Mouse (Mus musculus) forebrain, embryonic 10.5 days (tissue): ENCODE measurements at regions not wholly inside any gene's neighbourhood (a gene's known extent, or its start where the extent isn't known, plus 50 kb on each side); places are given as distances from the start of the nearest gene placed in this dataset.

Experiments used
- DNase-seq: peaks from one replicate; pipeline ENCODE4 v3.0.0-alpha.2; 2017; ENCODE audit warnings: low spot score; ENCODE audit errors: extremely low spot score
- H3K27ac ChIP-seq: fragments of 300-500 bp; sonication (generic); 2 replicates; pipeline ENCODE4 v1.5.1; 2016; ENCODE audit warnings: mild to moderate bottlenecking
- H3K27me3 ChIP-seq: fragments of 300-500 bp; sonication (generic); 2 replicates; pipeline ENCODE4 v1.6.1; 2016; ENCODE audit warnings: mild to moderate bottlenecking; ENCODE audit not compliant: poor library complexity, severe bottlenecking
- H3K36me3 ChIP-seq: fragments of 300-500 bp; sonication (generic); replicated peaks from 2 replicates; pipeline ENCODE4 v1.6.1; 2016; ENCODE audit warnings: mild to moderate bottlenecking, moderate library complexity
- H3K4me1 ChIP-seq: fragments of 300-500 bp; sonication (generic); 2 replicates; pipeline ENCODE4 v1.6.1; 2016
- H3K4me3 ChIP-seq: fragments of 300-500 bp; sonication (generic); 2 replicates; pipeline ENCODE4 v1.5.1; 2016; ENCODE audit warnings: mild to moderate bottlenecking, moderate library complexity
- H3K9me3 ChIP-seq: fragments of 300-500 bp; sonication (generic); 2 replicates; pipeline ENCODE4 v1.6.1; 2016; ENCODE audit warnings: mild to moderate bottlenecking, moderate library complexity
- WGBS: fragments of 180-500 bp; shearing (Covaris S2); methylation state at CpG from one replicate; pipeline ENCODE4 v1.1.7; 2016; 5-methylcytosine and 5-hydroxymethylcytosine counted together

- no peak overlapping the region for H3K27ac ChIP-seq
- DNase-seq, result no peak
- no peaks in the 10 kb centered on the region for H3K27me3 ChIP-seq
- H3K4me3 ChIP-seq, result no peak overlapping the region
- H3K4me1 ChIP-seq, result peaks cover 8% of the 10 kb centered on the region
- whole genome bisulfite sequencing, result 91% methylated on average over 12 of the region's 12 CpGs
- H3K9me3 ChIP-seq, result no peaks in the 10 kb centered on the region
- H3K36me3 ChIP-seq, result no peaks in the 10 kb centered on the region
These were observed 442.3 kb downstream of the Tshz3 start for GRCm38 (mm10) chr7:37140191-37140590.

DNA sequence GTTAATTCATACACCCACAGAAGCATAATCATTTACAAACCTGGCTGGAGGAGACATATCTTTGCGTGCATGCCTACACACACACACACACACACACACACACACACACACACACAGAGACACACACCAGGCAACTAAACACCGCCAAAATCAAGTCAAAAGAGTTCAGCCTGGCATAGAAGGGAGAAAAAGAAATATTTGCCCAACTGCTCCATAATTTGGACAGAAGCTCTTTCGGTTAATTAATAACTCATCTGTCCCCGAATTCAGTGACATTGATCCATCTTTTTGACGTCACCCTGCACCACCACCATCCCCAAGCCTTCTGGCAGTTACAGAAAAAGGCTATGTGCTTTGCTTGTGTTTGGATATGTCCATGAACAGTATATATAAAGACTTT is 444.9 kb downstream of the Tshz3 start:
- H3K4me1 ChIP-seq, result peaks cover 8% of the 10 kb centered on the region
- no peak overlapping the region for H3K27ac ChIP-seq
- no peaks in the 10 kb centered on the region for H3K36me3 ChIP-seq
- H3K9me3 ChIP-seq, result no peaks in the 10 kb centered on the region
- WGBS, result 92% methylated on average over 5 of the region's 5 CpGs
- H3K4me3 ChIP-seq, result no peak overlapping the region
- H3K27me3 ChIP-seq, result no peaks in the 10 kb centered on the region
- DNase-seq, result no peak

DNA sequence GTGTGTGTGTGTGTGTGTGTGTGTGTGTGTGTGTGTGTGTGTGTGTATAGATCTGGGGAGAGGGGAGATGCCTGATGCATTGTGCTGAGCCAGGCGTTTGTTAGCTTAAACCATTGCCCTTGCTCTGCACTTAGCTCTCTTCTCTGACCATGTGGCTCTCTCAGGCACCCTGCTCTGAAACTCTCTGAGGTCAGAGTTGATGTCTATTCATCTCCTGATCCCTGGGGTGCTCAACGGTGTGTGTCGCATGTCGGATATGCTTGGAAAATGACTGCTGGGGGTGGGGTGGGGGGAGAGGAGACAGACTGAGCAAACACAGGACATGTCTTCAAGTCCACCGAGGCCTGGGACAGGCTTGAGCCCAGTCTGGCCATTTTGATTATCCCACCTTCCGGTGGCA is 446.4 kb downstream of the Tshz3 start:
- 65% methylated on average over 6 of the region's 6 CpGs for WGBS
- Histone ChIP-seq H3K4me1 (peaks cover 8% of the 10 kb centered on the region), H3K4me3 (no peak overlapping the region), H3K27me3 (no peaks in the 10 kb centered on the region), H3K27ac (no peak overlapping the region), H3K9me3 (no peaks in the 10 kb centered on the region), H3K36me3 (no peaks in the 10 kb centered on the region)
- DNase-seq, result no peak

GRCm38 (mm10) chr7:37149711-37150110 is 451.8 kb downstream of the Tshz3 start:
- no peak for DNase-seq
- H3K4me3 ChIP-seq, result no peak overlapping the region
- 0 out of 2 replicates have a peak, but pooled peaks cover under 1% of the 10 kb centered on the region for H3K4me1 ChIP-seq
- no peak overlapping the region for H3K27ac ChIP-seq
- no peaks in the 10 kb centered on the region for H3K36me3 ChIP-seq
- WGBS, result 88% methylated on average over 5 of the region's 5 CpGs
- H3K27me3 ChIP-seq, result no peaks in the 10 kb centered on the region
- no peaks in the 10 kb centered on the region for H3K9me3 ChIP-seq

- Histone ChIP-seq H3K4me1 (no peaks in the 10 kb centered on the region), H3K27me3 (no peaks in the 10 kb centered on the region), H3K27ac (no peak overlapping the region), H3K36me3 (no peaks in the 10 kb centered on the region), H3K9me3 (no peaks in the 10 kb centered on the region), H3K4me3 (no peak overlapping the region)
- 79% methylated on average over 8 of the region's 8 CpGs for WGBS
- DNase-seq, result no peak
These were observed 461.9 kb downstream of the Tshz3 start for GRCm38 (mm10) chr7:37159801-37160200.

- H3K9me3 ChIP-seq, result no peaks in the 10 kb centered on the region
- H3K4me3 ChIP-seq, result no peak overlapping the region
- 64% methylated on average over 10 of the region's 10 CpGs for WGBS
- no peak for DNase-seq
- H3K27me3 ChIP-seq, result no peaks in the 10 kb centered on the region
- no peaks in the 10 kb centered on the region for H3K36me3 ChIP-seq
- H3K4me1 ChIP-seq, result peaks cover 7% of the 10 kb centered on the region; the same call in 1 of the 2 replicates
- H3K27ac ChIP-seq, result no peak overlapping the region
These were observed 471.0 kb downstream of the Tshz3 start for GRCm38 (mm10) chr7:37168883-37169282.

DNA sequence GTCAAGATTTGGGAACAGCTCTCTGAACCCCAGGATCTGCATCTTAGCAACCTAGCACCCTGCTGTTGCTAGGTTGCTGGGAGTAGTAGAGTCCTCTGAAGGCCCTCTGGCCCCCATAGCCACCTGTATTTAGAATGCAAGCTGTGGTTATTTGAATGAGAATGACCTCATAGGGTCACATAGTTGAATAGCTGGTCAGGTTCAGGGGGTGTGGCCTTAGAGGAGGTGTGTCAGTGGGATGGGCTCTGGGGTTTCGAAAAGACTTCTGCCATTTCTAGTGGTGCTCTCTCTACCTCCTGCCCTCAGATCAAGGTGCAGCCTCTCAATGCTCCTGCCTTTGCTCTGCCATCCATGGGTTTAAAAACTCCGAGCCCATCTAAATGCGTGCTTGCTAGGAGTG is 477.8 kb downstream of the Tshz3 start:
- WGBS, result 80% methylated on average over 3 of the region's 3 CpGs
- no peak for DNase-seq

GRCm38 (mm10) chr7:37178256-37178655 is 480.3 kb downstream of the Tshz3 start:
- Histone ChIP-seq H3K4me3 (no peak overlapping the region), H3K4me1 (peaks cover 31% of the 10 kb centered on the region), H3K27ac (no peak overlapping the region), H3K36me3 (no peaks in the 10 kb centered on the region), H3K27me3 (no peaks in the 10 kb centered on the region), H3K9me3 (no peaks in the 10 kb centered on the region)
- 66% methylated on average over 4 of the region's 4 CpGs for WGBS
- DNase-seq, result no peak

More for the DNA sequence above, 477.8 kb downstream of the Tshz3 start:
- peaks cover 21% of the 10 kb centered on the region for H3K4me1 ChIP-seq
- no peak overlapping the region for H3K4me3 ChIP-seq
- no peaks in the 10 kb centered on the region for H3K9me3 ChIP-seq
- H3K27ac ChIP-seq, result no peak overlapping the region
- no peaks in the 10 kb centered on the region for H3K27me3 ChIP-seq
- H3K36me3 ChIP-seq, result no peaks in the 10 kb centered on the region

GRCm38 (mm10) chr7:37179907-37180306 is 482.0 kb downstream of the Tshz3 start:
- Histone ChIP-seq H3K4me3 (no peak overlapping the region), H3K9me3 (no peaks in the 10 kb centered on the region), H3K27me3 (no peaks in the 10 kb centered on the region), H3K36me3 (no peaks in the 10 kb centered on the region), H3K27ac (peak overlapping the region; percentile 21; the same call in 1 of the 2 replicates), H3K4me1 (peaks cover 31% of the 10 kb centered on the region)
- WGBS, result 64% methylated on average over 10 of the region's 10 CpGs
- DNase-seq, result no peak

GRCm38 (mm10) chr7:37180416-37180815 is 482.5 kb downstream of the Tshz3 start:
- H3K36me3 ChIP-seq, result no peaks in the 10 kb centered on the region
- no peaks in the 10 kb centered on the region for H3K9me3 ChIP-seq
- no peaks in the 10 kb centered on the region for H3K27me3 ChIP-seq
- 54% methylated on average over 13 of the region's 13 CpGs for WGBS
- no peak for DNase-seq
- H3K27ac ChIP-seq, result no peak overlapping the region
- peaks cover 31% of the 10 kb centered on the region for H3K4me1 ChIP-seq
- H3K4me3 ChIP-seq, result peak overlapping the region; percentile 18

DNA sequence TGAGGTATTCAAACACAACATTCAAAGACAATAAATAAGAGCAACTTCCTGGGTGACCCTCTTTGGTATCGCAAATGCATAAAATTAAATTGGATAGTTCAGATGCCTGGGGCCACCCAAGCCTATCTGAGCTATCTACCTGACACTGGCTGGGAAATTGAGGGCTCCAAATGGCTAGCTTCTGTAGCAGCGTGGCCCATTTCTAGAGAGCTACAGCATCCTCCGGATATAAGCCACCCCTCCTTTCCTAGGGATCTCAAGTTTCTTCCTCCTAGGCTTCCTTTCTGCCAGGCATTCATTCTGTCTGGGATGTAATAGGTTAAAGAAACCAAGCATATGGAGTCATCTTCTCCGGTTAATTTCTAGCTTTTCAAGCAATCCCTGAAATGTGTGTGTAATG is 483.2 kb downstream of the Tshz3 start:
- WGBS, result 73% methylated on average over 4 of the region's 4 CpGs

GRCm38 (mm10) chr7:37192536-37192935 is 494.6 kb downstream of the Tshz3 start:
- H3K27me3 ChIP-seq, result no peaks in the 10 kb centered on the region
- no peaks in the 10 kb centered on the region for H3K4me1 ChIP-seq
- no peak overlapping the region for H3K4me3 ChIP-seq
- H3K9me3 ChIP-seq, result 0 out of 2 replicates have a peak, but pooled peaks cover 4% of the 10 kb centered on the region
- no peak overlapping the region for H3K27ac ChIP-seq
- WGBS, result 22% methylated on average over 2 of the region's 2 CpGs
- no peak for DNase-seq
- no peaks in the 10 kb centered on the region for H3K36me3 ChIP-seq

More for the DNA sequence above, 483.2 kb downstream of the Tshz3 start:
- no peaks in the 10 kb centered on the region for H3K36me3 ChIP-seq
- H3K9me3 ChIP-seq, result no peaks in the 10 kb centered on the region
- peaks cover 31% of the 10 kb centered on the region for H3K4me1 ChIP-seq
- no peak overlapping the region for H3K4me3 ChIP-seq
- H3K27ac ChIP-seq, result no peak overlapping the region
- no peaks in the 10 kb centered on the region for H3K27me3 ChIP-seq
- DNase-seq, result no peak

DNA sequence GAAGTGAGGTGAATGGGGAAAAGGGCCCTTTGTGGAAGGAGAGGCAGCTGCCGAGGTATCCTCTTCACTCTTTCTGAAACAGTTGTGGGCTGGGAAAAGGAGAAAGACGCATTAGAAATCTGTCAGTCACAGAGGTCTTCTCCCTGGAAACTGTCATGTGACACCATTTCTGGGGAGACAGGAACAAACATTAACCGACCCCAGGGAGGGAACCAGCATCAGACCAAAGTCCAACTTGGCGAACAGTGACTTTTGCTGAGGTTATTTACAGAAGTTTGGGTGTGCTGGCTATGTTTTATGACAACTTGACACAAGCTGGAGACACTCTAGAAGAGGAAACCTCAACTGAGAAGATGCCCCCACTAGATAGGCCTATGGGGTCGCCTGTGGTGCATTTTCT is 506.9 kb downstream of the Tshz3 start:
- 76% methylated on average over 5 of the region's 5 CpGs for WGBS

GRCm38 (mm10) chr7:37208305-37208704 is 510.4 kb downstream of the Tshz3 start:
- Histone ChIP-seq H3K9me3 (no peaks in the 10 kb centered on the region), H3K27me3 (no peaks in the 10 kb centered on the region), H3K27ac (no peak overlapping the region), H3K4me3 (no peak overlapping the region), H3K36me3 (no peaks in the 10 kb centered on the region), H3K4me1 (peaks cover 3% of the 10 kb centered on the region; the same call in 1 of the 2 replicates)
- no peak for DNase-seq
- WGBS, result 94% methylated on average over 7 of the region's 7 CpGs

More for the DNA sequence above, 506.9 kb downstream of the Tshz3 start:
- H3K36me3 ChIP-seq, result no peaks in the 10 kb centered on the region
- no peak for DNase-seq
- no peak overlapping the region for H3K4me3 ChIP-seq
- H3K4me1 ChIP-seq, result no peaks in the 10 kb centered on the region
- no peak overlapping the region for H3K27ac ChIP-seq
- no peaks in the 10 kb centered on the region for H3K27me3 ChIP-seq
- H3K9me3 ChIP-seq, result no peaks in the 10 kb centered on the region
